ENCODE assay signal across 21 mouse cellular contexts in genomic region chr9:29296752-29297151, GRCm38 (mm10).
DNase-seq lines count a peak whose midpoint lies in the region; ATAC-seq and TF ChIP-seq lines count a peak whose summit lies in the region.
"Had no signal": no experiment of that assay in that cellular context is flagged by ENCODE, and none has a peak within 500 bp of the region (broad histone marks: within the 10 kb centered on the region; RNA-seq: fewer than 3 reads in every experiment).

No protein-coding gene starts in this region.

- WGBS in forebrain, postnatal 0 days: 78% methylated on average over 3 of the region's 3 CpGs
- 92% methylated on average over 3 of the region's 3 CpGs for WGBS in forebrain, embryonic 14.5 days

- H3K4me2 ChIP-seq in forebrain, postnatal 0 days (ENCODE audit: low read depth): no peak overlapping the region
- no peak overlapping the region for H3K4me2 ChIP-seq in forebrain, embryonic 14.5 days (ENCODE audit: low read length)

- TF ChIP-seq CTCF in forebrain, postnatal 0 days (IDR thresholded peaks at IDR 0.05; ENCODE audit: low read depth): no peak

- no peaks in the 10 kb centered on the region for H3K9me3 ChIP-seq in forebrain, postnatal 0 days (ENCODE audit: low read length)
- no peaks in the 10 kb centered on the region for H3K9me3 ChIP-seq in forebrain, embryonic 14.5 days (replicated peaks; ENCODE audit: control insufficient read depth, low read length)
- H3K9me3 ChIP-seq: G1E had no signal

- H3K4me3 ChIP-seq in forebrain, postnatal 0 days (ENCODE audit: low read depth, low read length): no peak overlapping the region
- no peak overlapping the region for H3K4me3 ChIP-seq in forebrain, embryonic 14.5 days (ENCODE audit: low read depth, low read length)

- no peaks in the 10 kb centered on the region for H3K27me3 ChIP-seq in forebrain, postnatal 0 days (ENCODE audit: insufficient read depth, low read length)
- H3K27me3 ChIP-seq in forebrain, embryonic 14.5 days (replicated peaks; ENCODE audit: control insufficient read depth, insufficient read depth, low read length): no peaks in the 10 kb centered on the region
- H3K27me3 ChIP-seq: CH12.LX had no signal

- H3K4me1 ChIP-seq in forebrain, postnatal 0 days (ENCODE audit: insufficient read depth): peaks cover 3% of the 10 kb centered on the region; the same call in 1 of the 2 replicates
- no peaks in the 10 kb centered on the region for H3K4me1 ChIP-seq in forebrain, embryonic 14.5 days (ENCODE audit: control insufficient read depth, insufficient read depth, low read length)

- ATAC-seq in forebrain, postnatal 0 days: peak; percentile 51; the same call in 1 of the 2 replicates
- no peak for ATAC-seq in forebrain, embryonic 14.5 days
- ATAC-seq in frontal cortex, adult (ENCODE audit: low TSS enrichment): peak; percentile 64
- ATAC-seq: activated CD4-positive, CD25-positive, alpha-beta regulatory T cell, adult 4 months; CD4-positive, CD25-positive, alpha-beta regulatory T cell, adult 4 months; Patski had no signal

- H3K9ac ChIP-seq in forebrain, postnatal 0 days: no peak overlapping the region
- no peak overlapping the region for H3K9ac ChIP-seq in forebrain, embryonic 14.5 days (ENCODE audit: low read length)

- no peaks in the 10 kb centered on the region for H3K36me3 ChIP-seq in forebrain, postnatal 0 days (ENCODE audit: insufficient read depth)
- no peaks in the 10 kb centered on the region for H3K36me3 ChIP-seq in forebrain, embryonic 14.5 days (ENCODE audit: control insufficient read depth, insufficient read depth, low read length)
- H3K36me3 ChIP-seq: G1E had no signal

- no peak overlapping the region for H3K27ac ChIP-seq in forebrain, postnatal 0 days (ENCODE audit: low read depth, low read length)
- no peak overlapping the region for H3K27ac ChIP-seq in forebrain, embryonic 14.5 days (ENCODE audit: low read depth, low read length)

- peak; percentile 16 for DNase-seq in forebrain, postnatal 0 days
- no peak for DNase-seq in forebrain, embryonic 14.5 days (ENCODE audit: low spot score)
- DNase-seq in frontal cortex, postnatal 14 days (ENCODE audit: low spot score in 2 of 2): no peak
- peak; percentile 49 for DNase-seq in brain, adult 2 months (ENCODE audit: low read depth, low spot score)
- no peak for DNase-seq in embryo, embryonic 10.5 days (ENCODE audit: low spot score)
- DNase-seq: adrenal gland, adult 2 months; adrenal gland, adult 8-10 months; adrenal gland, postnatal 10 days; adrenal gland, postnatal 14 days; adrenal gland, postnatal 25 days; adrenal gland, postnatal 36 days; B cell, adult 2 months; cerebellum, adult 11 months; cerebellum, adult 11-12 months; cerebellum, adult 18-20 months had no signal

Comparison
In these comparisons a context has a peak if more than half of its experiments do, and no peak if none do; other contexts are left out.
1. DNase-seq: peak in forebrain, postnatal 0 days (single experiment) and brain, adult 2 months (single experiment); none in forebrain, embryonic 14.5 days (single experiment), frontal cortex, postnatal 14 days (0 of 2) and embryo, embryonic 10.5 days (single experiment).